Mouse (Mus musculus) midbrain, embryonic 13.5 days (tissue): ENCODE data around the gene Slc12a4. TPM values are rescaled to one million over a fixed set of nuclear protein-coding genes. Genes with fewer than 3 reads are reported as not detected.
A peak's percentile ranks its signal among the peaks of the same experiment; 100 is the strongest.

Experiments
- ATAC-seq: fragments of 200-750 bp; cut with Nextera tagmentation; 2 replicates; pipeline ENCODE4 v1.8.0; 2017; ENCODE audit warnings: mild to moderate bottlenecking, moderate TSS enrichment, moderate library complexity
- H3K27ac ChIP-seq: fragments of 300-500 bp; sonication (generic); 2 replicates; pipeline ENCODE4 v1.5.1; 2015; ENCODE audit warnings: inconsistent platforms, mild to moderate bottlenecking, moderate library complexity
- H3K27me3 ChIP-seq: fragments of 300-500 bp; sonication (generic); 2 replicates; pipeline ENCODE4 v1.6.1; 2015; ENCODE audit warnings: mild to moderate bottlenecking, inconsistent platforms
- H3K36me3 ChIP-seq: fragments of 300-500 bp; sonication (generic); 2 replicates; pipeline ENCODE4 v1.6.1; 2015; ENCODE audit warnings: mild to moderate bottlenecking, inconsistent platforms
- H3K4me1 ChIP-seq: fragments of 300-500 bp; sonication (generic); replicated peaks from 2 replicates; pipeline ENCODE4 v1.6.1; 2015; ENCODE audit warnings: inconsistent platforms
- H3K4me2 ChIP-seq: fragments of 300-500 bp; sonication (generic); replicated peaks from 2 replicates; pipeline ENCODE4 v1.6.1; 2015; ENCODE audit warnings: moderate library complexity, mild to moderate bottlenecking, inconsistent platforms
- H3K4me3 ChIP-seq: fragments of 300-500 bp; sonication (generic); replicated peaks from 2 replicates; pipeline ENCODE4 v1.5.1; 2015; ENCODE audit warnings: mild to moderate bottlenecking, inconsistent platforms
- H3K9ac ChIP-seq: fragments of 300-500 bp; sonication (generic); replicated peaks from 2 replicates; pipeline ENCODE4 v1.6.1; 2015; ENCODE audit warnings: mild to moderate bottlenecking, inconsistent platforms
- H3K9me3 ChIP-seq: fragments of 300-500 bp; sonication (generic); 2 replicates; pipeline ENCODE4 v1.6.1; 2016; ENCODE audit warnings: mild to moderate bottlenecking, inconsistent platforms
- WGBS: fragments of 180-500 bp; shearing (Covaris S2); methylation state at CpG from one replicate; pipeline ENCODE4 v1.1.7; 2015; 5-methylcytosine and 5-hydroxymethylcytosine counted together
- polyA plus RNA-seq: library from polyadenylated mRNA; unstranded; fragments of >200 nt; fragmentation: Nextera tagmentation; extraction: Ambion mirVana; gene quantifications from 2 replicates; pipeline ENCODE4 v1.2.1, GENCODE M21; 2015

Slc12a4 gene
- polyA plus RNA-seq, 1 experiment from 2014 or later: 5.6 TPM

DNA sequence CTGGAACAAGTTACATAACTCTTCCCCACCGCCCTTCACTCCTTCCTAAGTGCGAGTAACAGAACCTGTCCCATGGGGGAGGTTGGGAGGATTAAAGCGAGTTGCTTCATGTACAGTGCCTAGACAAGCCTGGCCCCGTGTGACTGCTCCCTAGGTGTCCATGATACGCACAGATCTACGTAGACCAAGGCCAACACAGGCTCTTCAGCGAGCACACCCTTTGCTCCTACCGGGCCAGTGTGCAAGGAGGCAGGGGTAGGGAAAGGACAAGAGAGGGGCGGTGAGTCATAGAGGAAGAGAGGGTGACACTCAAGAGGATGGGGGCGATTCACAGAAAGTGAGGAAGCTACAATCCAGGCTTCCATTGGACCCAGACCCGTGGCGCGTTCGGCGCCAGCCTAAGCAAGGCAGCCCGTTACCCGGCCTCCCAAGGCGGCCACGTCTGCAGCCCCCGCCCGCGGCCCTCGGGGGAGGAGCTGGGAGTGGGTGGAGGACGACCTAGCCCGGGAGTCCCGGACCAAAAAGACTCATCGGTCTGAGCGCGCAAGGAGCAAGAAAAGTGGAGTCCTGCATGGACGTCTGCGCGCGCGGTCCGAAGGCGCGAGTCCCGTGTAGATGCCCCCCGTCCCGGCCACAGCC lies 512 bp downstream of the Slc12a4 start:
- Histone ChIP-seq H3K9me3 (no peaks in the 10 kb centered on the region), H3K36me3 (no peaks in the 10 kb centered on the region), H3K4me1 (peaks cover 11% of the 10 kb centered on the region), H3K27me3 (peaks cover 39% of the 10 kb centered on the region), H3K4me2 (peak overlapping the region; percentile 63), H3K27ac (no peak overlapping the region), H3K9ac (peak overlapping the region; percentile 53), H3K4me3 (peak overlapping the region; percentile 48)
- peak; percentile 50 for ATAC-seq
- WGBS: 4% methylated on average over 39 of the region's 40 CpGs

DNA sequence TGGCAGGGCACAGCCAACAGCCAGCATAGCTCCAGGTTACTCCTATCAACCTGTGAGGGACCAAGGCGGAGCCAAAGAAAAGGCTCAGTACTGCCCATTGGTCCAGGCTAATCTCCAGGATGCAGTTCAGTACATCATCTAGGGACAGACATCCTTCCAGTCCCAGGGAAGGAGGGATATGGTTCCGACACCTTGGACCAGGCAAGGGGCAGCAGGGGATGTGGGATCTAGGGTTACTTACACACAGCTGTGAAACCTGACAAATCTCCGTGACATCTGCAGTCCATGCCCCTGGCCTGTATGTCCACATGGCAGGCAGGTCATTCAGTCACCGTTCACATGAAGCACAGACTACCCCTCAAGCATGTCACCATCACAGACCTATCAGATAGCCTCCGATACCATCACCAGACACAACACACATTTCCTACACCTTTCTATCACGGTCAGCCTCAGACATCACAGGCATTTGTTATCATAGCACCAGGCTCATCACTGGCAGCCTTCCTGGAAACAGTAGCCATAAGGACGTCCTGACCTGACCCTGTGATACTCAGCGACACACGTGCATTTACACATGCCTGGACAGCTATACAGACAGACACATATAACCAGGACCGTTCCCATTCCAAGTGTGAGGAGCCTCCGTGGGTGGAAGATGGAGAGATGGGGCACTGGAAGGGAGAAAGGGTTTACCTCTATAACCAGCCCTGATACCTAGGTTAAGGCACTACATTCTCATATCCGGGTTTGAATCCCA lies 1.2 kb downstream of the Slc12a4 start:
- Histone ChIP-seq H3K4me3 (peak overlapping the region; percentile 48), H3K9me3 (no peaks in the 10 kb centered on the region), H3K9ac (no peak overlapping the region), H3K4me2 (peak overlapping the region; percentile 63), H3K27ac (no peak overlapping the region), H3K27me3 (peaks cover 39% of the 10 kb centered on the region), H3K36me3 (no peaks in the 10 kb centered on the region), H3K4me1 (peaks cover 11% of the 10 kb centered on the region)
- no peak for ATAC-seq
- WGBS: 74% methylated on average over 12 of the region's 12 CpGs

DNA sequence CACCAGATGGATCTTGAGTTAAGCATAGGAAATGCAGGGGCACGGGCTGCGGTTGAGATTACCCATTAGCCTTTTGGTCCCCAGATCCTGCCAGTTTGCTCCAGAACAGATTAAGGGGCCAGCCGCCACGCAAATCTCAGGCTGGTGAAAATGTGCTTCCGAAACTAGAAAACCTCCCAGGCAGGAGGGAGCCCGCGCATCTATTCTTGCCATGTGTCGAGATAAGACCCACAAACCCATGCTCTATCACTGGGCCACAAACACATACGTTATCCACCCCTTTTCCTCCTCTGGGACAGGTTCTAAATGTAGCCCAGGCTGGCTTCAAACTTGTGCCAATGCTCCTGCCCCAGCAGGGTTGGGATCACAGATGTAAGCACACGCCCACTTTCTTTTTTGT lies 4.4 kb downstream of the Slc12a4 start:
- H3K36me3 ChIP-seq: no peaks in the 10 kb centered on the region
- H3K27me3 ChIP-seq: peaks cover 23% of the 10 kb centered on the region
- WGBS: 90% methylated on average over 10 of the region's 10 CpGs
- no peak for ATAC-seq
- no peak overlapping the region for H3K4me3 ChIP-seq
- peaks cover 11% of the 10 kb centered on the region for H3K4me1 ChIP-seq
- no peak overlapping the region for H3K9ac ChIP-seq
- no peak overlapping the region for H3K27ac ChIP-seq
- H3K9me3 ChIP-seq: no peaks in the 10 kb centered on the region
- no peak overlapping the region for H3K4me2 ChIP-seq

DNA sequence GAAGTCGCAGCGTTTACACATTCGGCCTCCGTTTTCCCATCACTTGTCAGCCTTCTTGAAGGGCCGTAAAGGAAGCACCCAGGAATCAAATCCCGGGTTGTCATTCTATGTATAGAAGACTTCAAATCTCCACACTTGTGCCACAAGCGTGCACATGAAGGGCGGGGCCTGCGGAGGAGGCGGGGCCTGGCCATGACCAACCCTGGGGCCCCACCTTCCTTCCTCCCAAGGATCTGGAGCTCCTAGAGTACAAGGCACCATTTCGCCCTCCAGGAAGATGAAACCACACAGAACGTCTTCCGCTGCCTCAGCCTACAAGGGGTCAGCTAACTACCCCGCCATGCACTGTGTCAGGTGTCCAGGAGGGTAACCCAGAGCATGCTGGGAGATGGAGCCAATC lies 4.8 kb downstream of the Slc12a4 start:
- Histone ChIP-seq H3K27ac (no peak overlapping the region), H3K27me3 (peaks cover 19% of the 10 kb centered on the region), H3K9ac (no peak overlapping the region), H3K4me2 (no peak overlapping the region), H3K9me3 (no peaks in the 10 kb centered on the region), H3K4me3 (no peak overlapping the region), H3K36me3 (no peaks in the 10 kb centered on the region), H3K4me1 (peaks cover 11% of the 10 kb centered on the region)
- ATAC-seq: no peak
- WGBS: 79% methylated on average over 14 of the region's 14 CpGs

DNA sequence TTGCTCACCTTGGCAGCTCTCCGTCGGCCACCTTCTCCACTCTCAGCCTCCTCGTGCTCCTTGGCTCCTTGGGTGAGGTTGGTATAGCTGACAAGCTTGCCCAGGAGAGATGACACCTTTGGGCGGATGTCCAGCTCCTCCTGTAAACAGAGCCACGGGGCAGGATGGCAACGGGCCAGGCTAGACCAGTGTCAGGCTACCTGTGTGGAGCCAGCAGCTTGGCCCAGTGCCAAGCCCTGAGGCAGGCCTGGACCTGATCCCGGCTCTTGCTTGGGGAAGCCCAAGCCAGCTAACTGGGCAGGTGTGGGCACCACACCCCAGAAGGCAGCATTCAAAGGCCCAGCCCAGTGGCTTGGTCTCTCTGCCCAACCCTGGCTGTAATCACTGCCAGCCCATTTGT lies 6.5 kb downstream of the Slc12a4 start:
- ATAC-seq: no peak
- H3K9ac ChIP-seq: no peak overlapping the region

DNA sequence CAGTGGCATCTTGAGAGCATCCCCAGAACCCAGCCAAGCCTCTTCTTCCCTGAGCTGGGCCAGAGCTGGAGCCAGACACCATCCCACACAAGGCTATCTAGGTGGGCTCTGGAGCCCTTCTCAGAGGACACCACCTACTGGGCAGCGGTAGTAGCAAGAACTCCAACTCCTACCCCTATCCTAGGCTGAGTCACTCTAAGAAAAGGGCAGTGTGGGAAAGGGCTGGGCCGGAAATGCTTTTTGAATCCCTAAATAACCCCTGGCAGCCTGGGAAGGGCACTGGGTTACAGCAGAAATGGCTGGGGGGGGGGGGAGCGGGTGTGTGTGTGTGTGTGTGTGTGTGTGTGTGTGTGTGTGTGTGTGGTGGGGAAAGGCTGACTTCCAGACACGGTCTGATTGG lies 8.1 kb downstream of the Slc12a4 start:
- no peaks in the 10 kb centered on the region for H3K36me3 ChIP-seq
- ATAC-seq: no peak
- no peak overlapping the region for H3K4me3 ChIP-seq
- H3K9ac ChIP-seq: no peak overlapping the region
- no peaks in the 10 kb centered on the region for H3K27me3 ChIP-seq
- H3K9me3 ChIP-seq: no peaks in the 10 kb centered on the region
- H3K4me1 ChIP-seq: no peaks in the 10 kb centered on the region
- WGBS: 62% methylated on average over 2 of the region's 4 CpGs
- H3K27ac ChIP-seq: no peak overlapping the region
- no peak overlapping the region for H3K4me2 ChIP-seq

More for the DNA sequence above, 6.5 kb downstream of the Slc12a4 start:
- Histone ChIP-seq H3K27ac (no peak overlapping the region), H3K4me3 (no peak overlapping the region), H3K4me1 (no peaks in the 10 kb centered on the region), H3K27me3 (peaks cover 1% of the 10 kb centered on the region), H3K4me2 (no peak overlapping the region), H3K36me3 (no peaks in the 10 kb centered on the region), H3K9me3 (no peaks in the 10 kb centered on the region)
- WGBS: 83% methylated on average over 7 of the region's 7 CpGs

DNA sequence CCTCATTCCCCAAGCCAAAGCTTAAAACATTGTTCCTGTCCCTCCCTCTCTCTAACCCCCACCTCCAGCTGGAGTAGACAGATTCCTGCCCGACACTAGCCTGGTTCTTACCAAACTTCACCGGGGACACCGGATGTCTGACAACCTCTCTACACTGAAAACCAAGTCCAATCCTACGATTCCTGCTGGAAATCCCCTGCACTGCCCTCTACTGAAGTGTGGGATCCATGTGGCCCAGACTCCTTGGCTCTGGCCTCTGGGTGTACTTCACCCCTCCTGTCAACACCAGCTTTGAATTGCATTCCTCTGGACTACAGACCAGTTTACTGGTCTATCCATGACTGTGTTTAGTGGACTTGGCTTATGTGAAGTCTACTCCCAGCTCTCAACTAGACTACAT lies 9.3 kb downstream of the Slc12a4 start:
- 95% methylated on average over 4 of the region's 4 CpGs for WGBS
- no peaks in the 10 kb centered on the region for H3K9me3 ChIP-seq

DNA sequence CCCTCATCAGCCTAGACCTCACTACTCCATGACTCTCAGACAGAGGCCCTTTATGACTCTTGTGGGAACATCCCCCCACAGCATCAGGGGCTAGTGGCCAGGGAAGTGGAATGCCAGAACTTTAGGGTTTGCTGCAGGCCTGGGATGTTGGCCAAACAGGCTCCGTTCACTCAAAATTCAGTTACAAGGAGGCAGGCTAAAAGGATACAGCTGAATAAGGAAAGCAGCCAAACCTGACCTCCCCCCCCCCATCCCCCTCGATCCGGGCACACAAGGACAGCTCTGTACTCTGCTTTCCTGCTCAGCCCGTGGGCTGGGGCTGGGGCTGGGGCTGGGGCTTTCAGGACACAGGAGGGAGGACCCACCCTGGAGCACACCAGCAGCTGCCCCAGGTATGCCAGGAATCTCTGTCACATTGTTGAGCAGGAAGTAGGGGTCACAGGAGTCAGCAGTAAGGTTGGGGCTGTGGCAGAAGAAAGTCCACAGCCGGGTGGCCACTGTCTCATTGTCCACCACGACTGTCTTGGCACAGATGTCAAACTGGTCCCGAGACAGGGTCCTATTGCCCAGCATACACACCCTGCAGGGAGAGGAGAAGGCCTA lies 14.7 kb downstream of the Slc12a4 start:
- Histone ChIP-seq H3K27me3 (no peaks in the 10 kb centered on the region), H3K4me1 (peaks cover 3% of the 10 kb centered on the region; the same call in 1 of the 2 replicates), H3K4me2 (no peak overlapping the region), H3K36me3 (no peaks in the 10 kb centered on the region), H3K27ac (no peak overlapping the region), H3K9ac (no peak overlapping the region), H3K4me3 (no peak overlapping the region), H3K9me3 (no peaks in the 10 kb centered on the region)
- 69% methylated on average over 7 of the region's 7 CpGs for WGBS
- ATAC-seq: peak; percentile 81

More for the DNA sequence above, 9.3 kb downstream of the Slc12a4 start:
- no peak for ATAC-seq
- no peaks in the 10 kb centered on the region for H3K4me1 ChIP-seq
- no peak overlapping the region for H3K4me2 ChIP-seq
- no peak overlapping the region for H3K27ac ChIP-seq
- H3K4me3 ChIP-seq: no peak overlapping the region
- no peaks in the 10 kb centered on the region for H3K36me3 ChIP-seq
- H3K9ac ChIP-seq: no peak overlapping the region
- no peaks in the 10 kb centered on the region for H3K27me3 ChIP-seq

DNA sequence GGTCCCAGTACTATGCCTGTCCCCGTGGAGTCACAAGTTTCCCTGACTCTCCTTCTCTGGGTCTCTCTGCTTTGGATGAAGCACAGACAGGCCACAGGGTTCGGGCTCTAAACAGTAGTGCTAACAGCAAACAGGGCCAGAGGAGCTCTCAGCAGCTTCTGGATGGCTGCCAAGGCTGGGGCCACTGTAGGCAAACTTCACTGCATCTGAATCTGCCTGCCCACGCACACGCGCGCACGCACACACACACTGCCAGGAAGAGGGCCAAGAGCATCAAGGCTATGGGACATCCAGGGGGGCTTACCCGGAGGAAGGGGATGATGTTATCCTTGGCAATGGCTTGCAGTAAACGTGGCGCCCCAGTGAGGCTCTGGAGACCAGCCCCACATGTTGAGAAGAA lies 16.5 kb downstream of the Slc12a4 start:
- no peak overlapping the region for H3K4me3 ChIP-seq
- no peak overlapping the region; the same call in 1 of the 2 replicates for H3K27ac ChIP-seq
- H3K9ac ChIP-seq: no peak overlapping the region
- H3K27me3 ChIP-seq: no peaks in the 10 kb centered on the region
- H3K9me3 ChIP-seq: no peaks in the 10 kb centered on the region
- ATAC-seq: no peak
- no peaks in the 10 kb centered on the region; the same call in 1 of the 2 replicates for H3K36me3 ChIP-seq
- H3K4me1 ChIP-seq: peaks cover 3% of the 10 kb centered on the region; the same call in 1 of the 2 replicates
- no peak overlapping the region for H3K4me2 ChIP-seq
- 75% methylated on average over 10 of the region's 10 CpGs for WGBS

DNA sequence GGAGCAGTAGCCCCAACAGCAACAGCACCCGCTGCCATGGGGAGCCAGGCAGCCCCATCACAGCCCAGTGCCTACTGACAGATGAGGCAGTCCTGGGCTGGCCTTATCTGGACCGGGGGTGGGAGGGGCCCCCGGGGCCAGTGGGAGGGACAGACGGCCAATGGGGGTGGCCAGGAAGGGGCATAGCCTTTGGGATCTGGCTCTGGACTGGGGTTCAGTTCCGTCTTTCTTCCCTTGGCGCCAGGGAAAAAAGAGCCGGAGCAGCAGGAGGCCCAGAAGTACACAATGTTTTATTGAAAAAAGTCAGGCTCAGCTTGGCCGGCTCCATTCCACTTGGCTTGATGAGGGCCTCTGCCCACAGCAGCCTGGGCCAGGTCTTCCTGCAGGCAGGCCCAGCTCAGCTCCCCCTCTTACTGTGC lies 22.6 kb downstream of the Slc12a4 start, which contains the start of gene Lcat:
TSS of gene Lcat (minus strand) at position 62 of the 419 bp plus-strand sequence.
- no peak for ATAC-seq
- peaks cover 1% of the 10 kb centered on the region for H3K4me1 ChIP-seq
- no peak within 1 kb of the TSS for H3K4me2 ChIP-seq
- no peak within 1 kb of the TSS for H3K4me3 ChIP-seq
- WGBS: 64% methylated on average over 8 of the region's 8 CpGs
- H3K36me3 ChIP-seq: no peaks in the 10 kb centered on the region; the same call in 1 of the 2 replicates
- no peak within 1 kb of the TSS for H3K27ac ChIP-seq
- no peak within 1 kb of the TSS for H3K9ac ChIP-seq
- no peaks in the 10 kb centered on the region for H3K9me3 ChIP-seq
- no peaks in the 10 kb centered on the region for H3K27me3 ChIP-seq

DNA sequence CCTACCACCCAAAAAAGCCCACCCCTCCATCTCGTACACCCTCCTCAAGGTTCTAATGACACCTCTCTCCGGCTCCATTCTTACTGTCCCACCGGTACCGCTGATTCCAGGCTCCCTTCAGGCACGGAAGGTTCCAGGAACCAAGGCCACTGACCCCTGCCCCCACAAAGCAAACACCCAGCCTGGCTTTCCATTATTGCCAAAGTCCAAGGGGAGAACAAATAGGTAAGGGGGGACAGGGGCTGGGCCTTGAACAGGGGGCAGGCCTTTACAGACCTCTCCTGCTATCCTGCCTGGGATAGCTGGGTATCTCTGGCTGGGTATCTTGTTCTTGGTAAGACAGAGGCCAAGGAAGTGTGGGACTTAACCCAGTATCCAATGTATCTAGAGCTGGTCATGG lies 23.4 kb downstream of the Slc12a4 start:
- peaks cover 8% of the 10 kb centered on the region for H3K4me1 ChIP-seq
- H3K9ac ChIP-seq: no peak overlapping the region
- 95% methylated on average over 5 of the region's 5 CpGs for WGBS
- H3K4me3 ChIP-seq: no peak overlapping the region
- no peak for ATAC-seq
- H3K9me3 ChIP-seq: no peaks in the 10 kb centered on the region
- H3K27me3 ChIP-seq: no peaks in the 10 kb centered on the region
- H3K27ac ChIP-seq: no peak overlapping the region
- no peaks in the 10 kb centered on the region; the same call in 1 of the 2 replicates for H3K36me3 ChIP-seq
- no peak overlapping the region for H3K4me2 ChIP-seq

DNA sequence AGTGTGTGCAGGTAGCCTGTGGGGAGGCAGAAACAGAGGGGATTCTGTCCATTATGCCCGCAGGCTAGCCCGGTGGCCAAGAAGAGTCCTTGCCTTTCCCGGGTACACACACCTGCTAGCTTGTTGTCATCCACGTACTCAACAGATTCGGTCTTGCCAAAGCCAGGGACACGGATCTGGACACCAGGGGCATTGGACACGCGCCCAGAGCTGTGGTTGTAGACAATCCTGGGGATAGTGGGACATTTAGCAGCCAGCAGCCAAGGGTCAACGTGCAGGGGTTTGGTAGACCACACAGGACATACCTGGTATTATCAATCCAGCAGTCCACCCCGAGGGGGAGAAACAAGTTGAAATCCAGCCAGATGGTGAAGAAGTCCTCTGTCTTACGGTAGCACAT lies 23.9 kb downstream of the Slc12a4 start:
- Histone ChIP-seq H3K36me3 (no peaks in the 10 kb centered on the region; the same call in 1 of the 2 replicates), H3K4me1 (peaks cover 8% of the 10 kb centered on the region), H3K9ac (no peak overlapping the region), H3K4me3 (no peak overlapping the region), H3K27ac (no peak overlapping the region), H3K27me3 (no peaks in the 10 kb centered on the region), H3K4me2 (no peak overlapping the region), H3K9me3 (no peaks in the 10 kb centered on the region)
- ATAC-seq: no peak
- 92% methylated on average over 11 of the region's 11 CpGs for WGBS
